Comparison of ENCODE assay signal across 8 mouse cellular contexts in genomic region chr7:81134614-81135067, GRCm38 (mm10). TPM values are rescaled to one million over a fixed set of nuclear protein-coding genes. Genes with fewer than 3 reads are reported as not detected.
DNase-seq lines count a peak whose midpoint lies in the region; ATAC-seq lines count a peak whose summit lies in the region.

No protein-coding gene starts in this region.

- no peaks in the 10 kb centered on the region for H3K27me3 ChIP-seq in embryonic facial prominence, embryonic 11.5 days (ENCODE audit: control insufficient read depth, insufficient read depth, low read length)
- no peaks in the 10 kb centered on the region for H3K27me3 ChIP-seq in intestine, embryonic 16.5 days (replicated peaks; ENCODE audit: control insufficient read depth, insufficient read depth, low read length)

- no peaks in the 10 kb centered on the region for H3K36me3 ChIP-seq in embryonic facial prominence, embryonic 11.5 days (replicated peaks; ENCODE audit: control insufficient read depth, insufficient read depth, low read depth, low read length)
- H3K36me3 ChIP-seq in intestine, embryonic 16.5 days (ENCODE audit: control insufficient read depth, insufficient read depth, low read length), result no peaks in the 10 kb centered on the region

- H3K9ac ChIP-seq in embryonic facial prominence, embryonic 11.5 days (replicated peaks; ENCODE audit: low read length), result peak overlapping the region; percentile 42
- peak overlapping the region; percentile 53 for H3K9ac ChIP-seq in intestine, embryonic 16.5 days (ENCODE audit: low read depth, low read length)

- peak overlapping the region; percentile 11; the same call in 1 of the 2 replicates for H3K4me2 ChIP-seq in embryonic facial prominence, embryonic 11.5 days (ENCODE audit: low read depth, low read length)
- peak overlapping the region; percentile 59 for H3K4me2 ChIP-seq in intestine, embryonic 16.5 days (ENCODE audit: low read depth, low read length)

- no peaks in the 10 kb centered on the region for H3K9me3 ChIP-seq in embryonic facial prominence, embryonic 11.5 days (replicated peaks; ENCODE audit: control insufficient read depth, low read length)
- H3K9me3 ChIP-seq in intestine, embryonic 16.5 days (ENCODE audit: control insufficient read depth, low read length), result no peaks in the 10 kb centered on the region

- H3K27ac ChIP-seq in embryonic facial prominence, embryonic 11.5 days (replicated peaks; ENCODE audit: low read depth, low read length), result no peak overlapping the region
- peak overlapping the region; percentile 74 for H3K27ac ChIP-seq in intestine, embryonic 16.5 days (ENCODE audit: low read length)

- intact Hi-C loops in left cerebral cortex, postnatal 10 days (cut with DNase I), result no loop called here

- peak; percentile 84; the same call in 1 of the 2 replicates for ATAC-seq in embryonic facial prominence, embryonic 11.5 days (replicated peaks; ENCODE audit: insufficient number of reproducible peaks, low FRiP score, low TSS enrichment, low read depth)
- ATAC-seq in intestine, embryonic 16.5 days, result peak; percentile 90

- 23% methylated on average over 9 of the region's 9 CpGs for WGBS in embryonic facial prominence, embryonic 11.5 days
- WGBS in intestine, embryonic 16.5 days, result 5% methylated on average over 9 of the region's 9 CpGs

- DNase-seq in adrenal gland, adult (ENCODE audit: inconsistent age in 2 of 2, low spot score in 1 of 2), result peak; percentile 82 to 94
- peak; percentile 83 for DNase-seq in embryonic facial prominence, embryonic 11.5 days (ENCODE audit: low spot score)
- peak; percentile 99 for DNase-seq in heart, adult 11 months
- DNase-seq in left cerebral cortex, postnatal 10 days (ENCODE audit: extremely low spot score in 1 of 2, low spot score in 2 of 2), result peak; percentile 14 to 79
- peak; percentile 70 to 84 for DNase-seq in lung, postnatal 4 days
- peak; percentile 55 for DNase-seq in right cerebral cortex, postnatal 25 days
- no peak for DNase-seq in spleen, adult 18-20 months

- H3K4me1 ChIP-seq in embryonic facial prominence, embryonic 11.5 days (ENCODE audit: control insufficient read depth, insufficient read depth, low read length), result no peaks in the 10 kb centered on the region; the same call in 1 of the 2 replicates
- peaks cover 22% of the 10 kb centered on the region for H3K4me1 ChIP-seq in intestine, embryonic 16.5 days (ENCODE audit: control insufficient read depth, insufficient read depth, low read length)

- no peak overlapping the region for H3K4me3 ChIP-seq in embryonic facial prominence, embryonic 11.5 days (ENCODE audit: low read depth, low read length)
- H3K4me3 ChIP-seq in intestine, embryonic 16.5 days (ENCODE audit: low read length), result peak overlapping the region; percentile 24; the same call in 1 of the 2 replicates

RNA-seq across cellular contexts. Expression of gene Slc28a1, which starts 20.0 kb away (rescaled TPM):
- polyA plus RNA-seq in embryonic facial prominence, embryonic 11.5 days (2014; fragmentation: Nextera tagmentation; extraction: Ambion mirVana), result 0.07 TPM in 1 of 2 replicates, not detected in the other
- 9.1 and 9.5 TPM in 2 replicates for polyA plus RNA-seq in intestine, embryonic 16.5 days (2015; fragmentation: Nextera tagmentation; extraction: Ambion mirVana)
- total RNA-seq in left cerebral cortex, postnatal 10 days (2021), result under 1 TPM in 1 of 2 experiments, not detected in 1; 0.15 TPM

Comparison
In these comparisons a context has a peak if more than half of its experiments do, and no peak if none do; other contexts are left out.
1. DNase-seq: peak in adrenal gland, adult (2 of 2), embryonic facial prominence, embryonic 11.5 days (single experiment), heart, adult 11 months (single experiment), left cerebral cortex, postnatal 10 days (2 of 2), lung, postnatal 4 days (2 of 2) and right cerebral cortex, postnatal 25 days (single experiment); none in spleen, adult 18-20 months (0 of 2).